Mouse (Mus musculus) hindbrain, embryonic 14.5 days (tissue): ENCODE data around the gene Wfdc11. TPM values are rescaled to one million over a fixed set of nuclear protein-coding genes. Genes with fewer than 3 reads are reported as not detected.
"Not testable (repeated sequence)": the region's sequence is repeated elsewhere in the genome, so short reads cannot be mapped to it uniquely, and the experiment has no call there.

Experiments
- ATAC-seq: fragments of 200-750 bp; cut with Nextera tagmentation; 2 replicates; pipeline ENCODE4 v1.8.0; 2017; ENCODE audit warnings: moderate number of reproducible peaks, mild to moderate bottlenecking, moderate TSS enrichment, moderate library complexity; ENCODE audit not compliant: low FRiP score
- DNase-seq: peaks from one replicate; pipeline ENCODE4 v3.0.0-alpha.2; 2015; ENCODE audit warnings: low spot score
- H3K27ac ChIP-seq: fragments of 300-500 bp; sonication (generic); 2 replicates; pipeline ENCODE4 v1.5.1; 2014; ENCODE audit warnings: mild to moderate bottlenecking, moderate library complexity
- H3K27me3 ChIP-seq: fragments of 300-500 bp; sonication (generic); 2 replicates; pipeline ENCODE4 v1.6.1; 2014; ENCODE audit warnings: mild to moderate bottlenecking, low read length, mixed read lengths; ENCODE audit not compliant: control insufficient read depth, insufficient read depth
- H3K36me3 ChIP-seq: fragments of 300-500 bp; sonication (generic); replicated peaks from 2 replicates; pipeline ENCODE4 v1.6.1; 2014; ENCODE audit not compliant: control insufficient read depth, insufficient read depth
- H3K4me1 ChIP-seq: fragments of 300-500 bp; sonication (generic); replicated peaks from 2 replicates; pipeline ENCODE4 v1.6.1; 2014; ENCODE audit warnings: antibody characterized with exemption, low read length, mixed read lengths; ENCODE audit not compliant: control insufficient read depth, insufficient read depth
- H3K4me2 ChIP-seq: fragments of 300-500 bp; sonication (generic); replicated peaks from 2 replicates; pipeline ENCODE4 v1.6.1; 2014; ENCODE audit warnings: mild to moderate bottlenecking, moderate library complexity
- H3K4me3 ChIP-seq: fragments of 300-500 bp; sonication (generic); replicated peaks from 2 replicates; pipeline ENCODE4 v1.5.1; 2014; ENCODE audit warnings: mild to moderate bottlenecking, low read length
- H3K9ac ChIP-seq: fragments of 300-500 bp; sonication (generic); 2 replicates; pipeline ENCODE4 v1.6.1; 2014
- H3K9me3 ChIP-seq: fragments of 300-500 bp; sonication (generic); 2 replicates; pipeline ENCODE4 v1.6.1; 2016; ENCODE audit warnings: low read length; ENCODE audit not compliant: control insufficient read depth
- WGBS: fragments of 180-500 bp; shearing (Covaris S2); extraction: QIAGEN DNeasy Blood & Tissue Kit; methylation state at CpG from one replicate; pipeline ENCODE4 v1.1.7; 2014; 5-methylcytosine and 5-hydroxymethylcytosine counted together
- polyA plus RNA-seq: library from polyadenylated mRNA; unstranded; fragments of >200 nt; fragmentation: Nextera tagmentation; extraction: Ambion mirVana; gene quantifications from 2 replicates; pipeline ENCODE4 v1.2.1, GENCODE M21; 2014

The Wfdc11 gene
- polyA plus RNA-seq: not detected in 2 replicates

DNA sequence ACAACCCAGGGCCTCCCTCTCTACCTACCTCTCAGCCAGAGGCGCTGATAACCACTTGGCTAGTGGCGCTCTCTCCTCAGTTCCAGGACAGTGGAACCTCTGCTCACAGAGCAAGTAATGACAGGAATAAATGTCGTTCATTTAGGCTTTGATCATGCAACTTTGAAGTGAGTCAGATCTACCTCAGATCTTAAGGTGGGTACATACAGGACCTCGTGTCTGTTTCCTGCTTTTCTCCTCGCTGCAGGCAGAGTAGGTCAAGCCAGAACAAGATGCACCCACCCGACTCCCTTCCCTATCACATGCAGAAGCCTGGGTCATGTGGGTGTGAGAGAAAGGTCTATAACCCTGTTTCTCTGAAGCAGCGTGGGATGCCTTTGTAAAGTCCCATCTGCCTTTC is at the start of gene Wfdc11:
Gene Wfdc11, minus strand, starts transcription at position 101 of the 400 bp plus-strand sequence.
- Histone ChIP-seq H3K4me2 (no peak within 1 kb of the TSS), H3K36me3 (no peaks in the 10 kb centered on the region), H3K27me3 (no peaks in the 10 kb centered on the region), H3K4me3 (no peak within 1 kb of the TSS), H3K9me3 (no peaks in the 10 kb centered on the region), H3K9ac (no peak within 1 kb of the TSS), H3K4me1 (peaks cover 4% of the 10 kb centered on the region; the same call in 1 of the 2 replicates), H3K27ac (no peak within 1 kb of the TSS)
- ATAC-seq (no peak), DNase-seq (no peak)
- WGBS: 81% methylated on average over 7 of the region's 7 CpGs

DNA sequence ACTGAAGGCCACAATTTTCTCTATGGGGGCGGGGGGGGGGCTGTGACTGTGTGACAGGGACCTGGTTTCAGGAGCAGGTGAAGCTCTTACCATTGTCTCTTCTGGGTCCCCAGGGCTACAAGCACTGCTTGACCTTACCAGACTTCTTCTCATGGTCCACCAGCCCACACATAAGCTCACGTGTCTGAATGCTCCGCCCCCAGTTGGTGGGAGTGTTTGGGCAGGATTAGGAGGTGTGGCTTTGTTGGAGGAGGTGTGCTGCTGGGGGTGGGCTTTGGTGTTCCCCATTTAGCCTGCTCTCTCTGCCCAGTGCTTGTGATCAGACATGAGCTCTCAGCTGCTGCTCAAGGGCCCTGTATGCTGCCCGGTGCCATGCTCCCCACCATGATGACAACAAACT is 49.4 kb upstream of the Wfdc11 start:
- H3K4me2 ChIP-seq: no peak overlapping the region
- no peak overlapping the region for H3K4me3 ChIP-seq
- H3K36me3 ChIP-seq: no peaks in the 10 kb centered on the region
- H3K27ac ChIP-seq: no peak overlapping the region
- H3K9me3 ChIP-seq: no peaks in the 10 kb centered on the region
- H3K9ac ChIP-seq: no peak overlapping the region
- WGBS: 62% methylated on average over 4 of the region's 4 CpGs
- no peaks in the 10 kb centered on the region for H3K4me1 ChIP-seq
- DNase-seq (no peak), ATAC-seq (no peak)
- no peaks in the 10 kb centered on the region for H3K27me3 ChIP-seq

DNA sequence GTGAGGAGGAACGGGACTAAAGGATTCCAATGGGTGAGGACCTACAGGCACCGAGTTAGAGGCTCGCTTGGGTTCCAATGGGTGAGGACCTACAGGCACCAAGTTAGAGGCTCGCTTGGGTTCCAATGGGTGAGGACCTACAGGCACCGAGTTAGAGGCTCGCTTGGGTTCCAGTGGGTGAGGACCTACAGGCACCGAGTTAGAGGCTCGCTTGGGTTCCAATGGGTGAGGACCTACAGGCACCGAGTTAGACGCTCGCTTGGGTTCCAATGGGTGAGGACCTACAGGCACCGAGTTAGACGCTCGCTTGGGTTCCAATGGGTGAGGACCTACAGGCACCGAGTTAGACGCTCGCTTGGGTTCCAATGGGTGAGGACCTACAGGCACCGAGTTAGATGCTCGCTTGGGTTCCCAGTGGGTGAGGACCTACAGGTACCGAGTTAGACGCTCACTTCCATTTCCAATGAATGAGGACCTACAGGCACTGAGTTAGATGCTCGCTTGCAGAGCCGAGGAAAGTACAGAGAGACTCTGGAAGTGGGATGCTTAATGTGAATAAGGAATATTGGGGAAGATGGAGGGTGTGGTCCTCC is 42.4 kb upstream of the Wfdc11 start:
- H3K9me3 ChIP-seq, ATAC-seq, H3K27me3 ChIP-seq, H3K27ac ChIP-seq, H3K36me3 ChIP-seq, H3K4me2 ChIP-seq, H3K4me3 ChIP-seq, H3K4me1 ChIP-seq, DNase-seq, H3K9ac ChIP-seq: not testable (repeated sequence)
- 95% methylated on average over 20 of the region's 23 CpGs for WGBS

DNA sequence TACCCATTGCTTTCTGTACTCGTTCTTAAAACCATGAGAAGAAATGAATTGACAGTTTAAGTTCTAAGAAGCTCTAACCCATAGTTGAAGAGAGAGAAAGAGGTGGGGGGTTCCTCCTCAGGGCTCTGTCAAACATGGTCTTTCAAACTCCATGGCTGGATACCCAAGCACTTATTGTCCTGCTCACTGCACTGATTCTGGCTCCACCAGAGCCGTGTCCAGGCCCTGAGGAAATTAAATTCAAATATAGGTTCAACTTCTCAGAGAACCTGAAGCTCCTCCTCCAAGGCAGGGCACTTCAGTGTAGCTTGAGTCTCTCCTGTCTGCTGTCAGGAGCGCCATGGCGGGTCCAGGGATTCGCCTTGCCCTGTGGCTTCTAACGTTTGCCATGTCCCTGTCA is 41.1 kb upstream of the Wfdc11 start, which contains the start of gene Spint5:
Gene Spint5, plus strand, starts transcription at position 301 of the 400 bp plus-strand sequence.
- Histone ChIP-seq H3K9ac (no peak within 1 kb of the TSS), H3K27ac (no peak within 1 kb of the TSS), H3K9me3 (no peaks in the 10 kb centered on the region), H3K27me3 (no peaks in the 10 kb centered on the region), H3K4me2 (no peak within 1 kb of the TSS), H3K36me3 (no peaks in the 10 kb centered on the region), H3K4me1 (no peaks in the 10 kb centered on the region), H3K4me3 (no peak within 1 kb of the TSS)
- no peak for DNase-seq
- no peak for ATAC-seq
- WGBS: 84% methylated on average over 6 of the region's 6 CpGs

DNA sequence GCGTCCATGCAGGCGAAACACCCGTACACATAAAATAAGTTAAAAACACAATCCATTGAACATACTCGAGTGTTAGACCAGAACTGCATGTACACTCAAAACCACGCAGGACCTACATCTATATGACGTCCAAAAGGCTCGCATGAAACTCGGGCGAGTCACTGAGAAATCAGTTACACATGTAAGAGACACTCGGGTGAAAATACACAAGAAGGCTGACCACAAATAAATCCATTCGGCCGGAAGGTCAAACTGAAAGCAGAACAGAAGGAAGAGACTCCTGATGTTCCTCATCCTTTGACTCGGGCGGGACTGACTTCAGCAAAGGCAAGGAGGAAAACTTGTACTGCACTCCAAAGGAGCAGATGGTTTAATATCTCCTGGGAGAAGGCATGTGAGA is 32.1 kb upstream of the Wfdc11 start:
- 93% methylated on average over 14 of the region's 14 CpGs for WGBS
- Histone ChIP-seq H3K9ac (no peak overlapping the region), H3K9me3 (no peaks in the 10 kb centered on the region), H3K4me3 (no peak overlapping the region), H3K27me3 (no peaks in the 10 kb centered on the region), H3K27ac (no peak overlapping the region), H3K4me1 (no peaks in the 10 kb centered on the region), H3K4me2 (no peak overlapping the region), H3K36me3 (no peaks in the 10 kb centered on the region)
- DNase-seq: no peak
- no peak for ATAC-seq

DNA sequence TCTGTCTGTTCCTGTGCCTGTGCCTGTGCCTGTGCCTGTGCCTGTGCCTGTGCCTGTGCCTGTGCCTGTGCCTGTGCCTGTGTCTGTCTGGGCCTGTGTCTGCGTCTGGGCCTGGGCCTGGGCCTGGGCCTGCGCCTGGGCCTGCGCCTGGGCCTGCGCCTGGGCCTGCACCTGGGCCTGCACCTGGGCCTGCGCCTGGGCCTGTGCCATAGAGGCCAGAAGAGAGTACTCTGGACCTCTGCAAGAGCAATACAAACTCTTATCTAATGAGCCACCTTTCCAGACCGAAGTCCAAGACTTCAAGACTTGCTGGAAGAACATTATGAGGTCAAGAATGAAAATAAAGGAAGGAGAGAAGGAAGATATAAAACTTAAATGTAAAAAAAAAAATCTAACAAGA is 31.4 kb upstream of the Wfdc11 start:
- H3K36me3 ChIP-seq: no peaks in the 10 kb centered on the region
- DNase-seq (no peak), ATAC-seq (no peak)
- WGBS: 88% methylated on average over 6 of the region's 6 CpGs
- no peak overlapping the region for H3K4me2 ChIP-seq
- no peak overlapping the region for H3K9ac ChIP-seq
- no peaks in the 10 kb centered on the region for H3K9me3 ChIP-seq
- no peaks in the 10 kb centered on the region for H3K27me3 ChIP-seq
- H3K4me3 ChIP-seq: no peak overlapping the region
- no peak overlapping the region for H3K27ac ChIP-seq
- H3K4me1 ChIP-seq: no peaks in the 10 kb centered on the region

DNA sequence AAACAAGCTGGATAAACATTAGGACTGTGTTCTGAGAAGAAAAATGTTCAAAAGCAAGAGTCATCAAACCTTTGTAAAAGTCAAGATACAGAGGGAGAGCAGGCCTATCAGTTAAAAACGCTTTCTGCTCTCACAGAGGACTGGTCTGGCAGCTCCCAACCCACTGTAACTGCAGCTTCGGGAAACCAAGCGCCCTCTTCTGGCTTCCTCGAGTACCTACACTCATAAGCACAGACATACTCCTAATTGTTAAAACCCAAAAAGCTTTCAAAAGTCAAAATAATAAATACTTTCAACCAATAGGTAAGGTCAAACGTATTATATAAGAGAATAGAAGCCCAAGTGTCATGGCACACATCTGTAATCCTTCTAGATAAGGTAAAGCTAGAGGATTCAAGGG is 30.3 kb upstream of the Wfdc11 start:
- DNase-seq (no peak), ATAC-seq (no peak)
- Histone ChIP-seq H3K36me3 (no peaks in the 10 kb centered on the region), H3K9me3 (no peaks in the 10 kb centered on the region), H3K4me3 (no peak overlapping the region), H3K27me3 (no peaks in the 10 kb centered on the region), H3K4me2 (no peak overlapping the region), H3K4me1 (no peaks in the 10 kb centered on the region), H3K27ac (no peak overlapping the region), H3K9ac (no peak overlapping the region)
- 86% methylated on average over 5 of the region's 5 CpGs for WGBS

DNA sequence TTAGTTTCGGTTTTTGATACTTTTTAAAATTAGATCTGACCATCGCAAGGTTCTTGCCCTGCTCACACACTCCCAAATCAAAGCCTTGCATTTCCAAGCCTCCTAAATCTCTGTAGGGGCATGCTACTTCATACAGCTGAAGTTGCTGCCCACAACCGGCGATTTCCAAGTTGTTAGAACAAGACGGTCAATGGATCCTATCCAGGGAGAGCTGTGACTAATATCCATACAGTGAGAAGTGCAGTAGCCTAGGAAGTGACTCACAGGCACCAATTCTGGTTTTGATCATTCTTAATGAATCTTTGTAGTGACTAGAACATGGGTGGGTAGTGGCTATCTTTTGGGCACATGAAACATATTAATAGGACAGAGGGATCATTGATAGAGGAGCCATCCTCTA is 27.9 kb upstream of the Wfdc11 start:
- no peaks in the 10 kb centered on the region for H3K9me3 ChIP-seq
- no peak overlapping the region for H3K9ac ChIP-seq
- no peaks in the 10 kb centered on the region for H3K27me3 ChIP-seq
- DNase-seq (no peak), ATAC-seq (no peak)
- no peak overlapping the region for H3K27ac ChIP-seq
- no peak overlapping the region for H3K4me3 ChIP-seq
- H3K4me2 ChIP-seq: no peak overlapping the region
- WGBS: 85% methylated on average over 5 of the region's 5 CpGs
- H3K36me3 ChIP-seq: no peaks in the 10 kb centered on the region
- H3K4me1 ChIP-seq: no peaks in the 10 kb centered on the region

DNA sequence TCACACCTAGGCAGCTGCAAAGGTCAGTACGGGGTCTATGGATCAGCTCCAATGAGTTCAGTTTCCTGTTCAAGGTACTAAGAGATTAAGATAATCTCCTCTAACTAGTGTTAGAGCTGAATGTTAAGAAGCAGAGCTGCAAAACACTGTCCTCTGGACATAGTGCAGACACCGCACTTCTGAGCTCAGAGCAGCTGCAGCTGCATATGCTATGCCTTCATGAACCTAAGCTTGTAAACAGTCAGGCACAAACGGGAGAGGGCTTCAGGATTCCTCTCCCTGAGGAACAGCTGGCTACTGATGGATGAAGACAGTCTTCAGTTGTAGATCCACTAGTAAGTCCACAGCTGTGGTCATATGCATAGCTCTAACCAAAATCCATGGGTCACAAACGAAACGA is 27.1 kb upstream of the Wfdc11 start:
- no peaks in the 10 kb centered on the region for H3K4me1 ChIP-seq
- no peak for ATAC-seq
- no peaks in the 10 kb centered on the region for H3K9me3 ChIP-seq
- H3K9ac ChIP-seq: no peak overlapping the region
- no peaks in the 10 kb centered on the region for H3K27me3 ChIP-seq
- no peak overlapping the region for H3K4me2 ChIP-seq
- no peak for DNase-seq
- H3K36me3 ChIP-seq: no peaks in the 10 kb centered on the region
- H3K27ac ChIP-seq: no peak overlapping the region
- no peak overlapping the region for H3K4me3 ChIP-seq
- 88% methylated on average over 5 of the region's 5 CpGs for WGBS

DNA sequence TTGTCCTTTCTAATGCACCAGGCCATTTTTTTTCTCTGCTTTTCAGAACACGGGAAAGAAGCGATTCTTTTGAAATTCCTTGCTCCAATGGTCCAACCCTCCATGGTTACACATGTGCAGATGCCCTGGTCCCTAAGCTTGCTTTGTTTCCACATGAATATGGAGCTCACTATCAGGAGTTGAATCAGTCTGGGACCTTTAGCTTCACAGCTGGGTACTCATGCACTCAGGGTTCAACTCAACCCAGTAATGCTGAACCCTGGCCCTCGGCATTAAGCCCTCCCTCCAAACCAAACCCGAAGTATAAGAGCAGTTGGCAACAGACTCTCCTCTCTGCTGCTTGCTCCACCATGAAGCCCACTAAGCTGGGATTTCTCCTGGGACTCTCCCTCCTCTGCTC is 24.3 kb upstream of the Wfdc11 start, which contains the start of gene Spint4:
Gene Spint4, plus strand, starts transcription at position 301 of the 400 bp plus-strand sequence.
- DNase-seq (no peak), ATAC-seq (no peak)
- 70% methylated on average over 4 of the region's 4 CpGs for WGBS
- Histone ChIP-seq H3K27ac (no peak within 1 kb of the TSS), H3K4me3 (no peak within 1 kb of the TSS), H3K36me3 (no peaks in the 10 kb centered on the region), H3K4me2 (no peak within 1 kb of the TSS), H3K27me3 (no peaks in the 10 kb centered on the region), H3K9ac (no peak within 1 kb of the TSS), H3K4me1 (no peaks in the 10 kb centered on the region), H3K9me3 (no peaks in the 10 kb centered on the region)
